Mouse (Mus musculus): Measurements from ENCODE around the gene Pcolce. TPM values are rescaled to one million over a fixed set of nuclear protein-coding genes. Genes with fewer than 3 reads are reported as not detected.

Gene Pcolce
- polyA plus RNA-seq, 1 experiment from 2014 or later: 109 TPM

- H3K4me1 ChIP-seq (replicated peaks): peaks cover 57% of the 10 kb centered on the region
- 26% methylated on average over 23 of the region's 23 CpGs for WGBS
- H3K9me3 ChIP-seq (replicated peaks): no peaks in the 10 kb centered on the region
- peaks cover 15% of the 10 kb centered on the region for H3K27me3 ChIP-seq (replicated peaks)
- H3K9ac ChIP-seq: peak overlapping the region; percentile 64
- peaks cover 43% of the 10 kb centered on the region for H3K36me3 ChIP-seq
- H3K27ac ChIP-seq (ENCODE audit: poor library complexity, severe bottlenecking): no peak overlapping the region
- H3K4me2 ChIP-seq: peak overlapping the region; percentile 62
- no peak for ATAC-seq (ENCODE audit: insufficient number of reproducible peaks, low FRiP score)
- peak overlapping the region; percentile 31 for H3K4me3 ChIP-seq
Observed at GRCm38 (mm10) chr5:137608654-137609190, 4.9 kb downstream of the Pcolce start.

DNA sequence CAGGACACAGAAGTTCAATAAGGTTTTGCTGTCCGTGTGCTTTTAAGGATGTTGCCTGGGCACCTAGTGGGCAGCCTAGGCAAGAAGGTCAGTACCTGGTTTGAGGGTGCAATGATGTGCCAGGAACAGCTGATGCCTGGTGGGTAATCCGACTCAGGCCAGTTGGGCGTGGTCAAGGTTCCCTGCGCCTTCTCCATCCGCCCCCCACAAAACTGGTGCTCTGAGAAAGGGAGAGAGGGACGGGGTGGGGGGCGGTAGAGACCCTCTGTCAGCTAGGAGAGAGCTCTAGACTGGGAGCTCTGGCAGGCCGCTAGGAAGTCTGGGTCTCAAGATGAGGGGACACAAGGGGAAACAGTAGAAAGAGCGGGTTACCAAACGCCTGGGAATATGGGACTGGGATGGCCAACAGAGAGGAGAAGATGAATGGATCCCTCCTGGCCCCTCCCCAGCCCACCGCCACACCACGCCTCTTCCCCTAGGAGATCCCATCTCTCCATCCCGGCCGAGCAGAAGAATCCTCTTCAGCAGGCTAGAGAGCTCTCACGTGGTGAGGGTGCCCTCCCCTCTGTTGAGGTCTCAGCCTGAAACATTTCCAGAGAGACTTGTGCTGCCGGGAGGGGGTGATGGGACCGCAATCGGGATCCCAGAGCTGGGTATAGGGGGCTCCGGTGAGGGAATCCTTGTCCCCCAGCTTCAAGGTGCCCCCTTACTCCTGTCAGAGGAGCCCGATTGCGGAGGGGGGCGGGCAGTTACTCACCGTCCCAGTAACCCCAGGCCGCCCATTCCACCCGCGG lies 5.5 kb downstream of the Pcolce start:
- H3K9ac ChIP-seq: peak overlapping the region; percentile 64
- H3K4me3 ChIP-seq: peak overlapping the region; percentile 31; the same call in 1 of the 2 replicates
- WGBS: 28% methylated on average over 26 of the region's 26 CpGs
- H3K9me3 ChIP-seq (replicated peaks): no peaks in the 10 kb centered on the region
- ATAC-seq (ENCODE audit: insufficient number of reproducible peaks, low FRiP score): no peak
- peak overlapping the region; percentile 62 for H3K4me2 ChIP-seq
- peaks cover 15% of the 10 kb centered on the region for H3K27me3 ChIP-seq (replicated peaks)
- H3K36me3 ChIP-seq: peaks cover 43% of the 10 kb centered on the region
- no peak overlapping the region for H3K27ac ChIP-seq (ENCODE audit: poor library complexity, severe bottlenecking)
- peaks cover 51% of the 10 kb centered on the region for H3K4me1 ChIP-seq (replicated peaks)

DNA sequence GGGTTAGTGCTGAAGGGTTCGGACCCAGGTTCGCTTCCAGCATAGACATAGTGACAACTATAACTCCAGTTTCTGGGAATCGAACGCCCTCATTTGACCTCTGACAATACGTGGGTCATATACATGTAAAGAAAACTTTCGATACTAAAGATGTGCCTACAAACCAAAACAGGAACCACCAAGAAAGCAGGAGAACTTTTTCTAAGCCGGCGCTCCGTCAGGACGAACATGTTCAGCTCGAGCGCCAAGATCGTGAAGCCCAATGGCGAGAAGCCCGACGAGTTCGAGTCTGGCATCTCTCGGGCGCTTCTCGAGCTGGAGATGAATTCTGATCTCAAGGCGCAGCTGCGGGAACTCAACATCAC lies 12.2 kb downstream of the Pcolce start:
- Histone ChIP-seq H3K27ac (ENCODE audit: poor library complexity, severe bottlenecking) (peak overlapping the region; percentile 45), H3K4me2 (peak overlapping the region; percentile 98), H3K4me3 (peak overlapping the region; percentile 83), H3K36me3 (peaks cover 38% of the 10 kb centered on the region), H3K4me1 (replicated peaks) (peaks cover 20% of the 10 kb centered on the region), H3K27me3 (replicated peaks) (no peaks in the 10 kb centered on the region), H3K9ac (peak overlapping the region; percentile 63), H3K9me3 (replicated peaks) (no peaks in the 10 kb centered on the region)
- no peak for ATAC-seq (ENCODE audit: insufficient number of reproducible peaks, low FRiP score)
- WGBS: under 1% methylated on average over 22 of the region's 22 CpGs

- WGBS: under 1% methylated on average over 41 of the region's 41 CpGs
- H3K4me3 ChIP-seq: peak within 1 kb of the TSS; percentile 83
- H3K27me3 ChIP-seq (replicated peaks): no peaks in the 10 kb centered on the region
- no peaks in the 10 kb centered on the region for H3K9me3 ChIP-seq (replicated peaks)
- peak; percentile 95 for ATAC-seq (ENCODE audit: insufficient number of reproducible peaks, low FRiP score)
- peaks cover 32% of the 10 kb centered on the region for H3K36me3 ChIP-seq
- peak within 1 kb of the TSS; percentile 84 for H3K27ac ChIP-seq (ENCODE audit: poor library complexity, severe bottlenecking)
- peaks cover 20% of the 10 kb centered on the region for H3K4me1 ChIP-seq (replicated peaks)
- peak within 1 kb of the TSS; percentile 90 for H3K9ac ChIP-seq
- H3K4me2 ChIP-seq: peak within 1 kb of the TSS; percentile 98
Observed at GRCm38 (mm10) chr5:137600619-137601364, 12.8 kb downstream of the Pcolce start, which contains the start of gene Mospd3. Mospd3 (minus strand) TSS chr5:137601058.

DNA sequence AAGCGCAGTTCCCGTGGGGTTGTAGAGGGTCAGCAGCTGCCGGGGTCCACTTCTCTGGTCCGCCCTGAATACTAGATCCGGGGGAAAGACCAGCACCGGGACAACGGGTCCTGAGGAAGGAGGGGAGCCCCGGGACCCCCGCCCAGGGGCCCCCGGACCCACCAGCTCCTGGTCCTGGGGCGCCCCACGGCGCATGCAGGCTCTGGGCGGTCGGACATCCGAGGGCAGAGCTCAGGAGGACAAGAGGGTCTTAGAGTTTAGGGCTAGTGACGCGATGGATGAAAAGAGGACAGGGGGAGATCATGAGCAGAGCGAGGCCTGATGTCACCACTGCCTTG lies 13.3 kb downstream of the Pcolce start:
- Histone ChIP-seq H3K27me3 (replicated peaks) (no peaks in the 10 kb centered on the region), H3K4me2 (peak overlapping the region; percentile 98), H3K27ac (ENCODE audit: poor library complexity, severe bottlenecking) (peak overlapping the region; percentile 84), H3K36me3 (peaks cover 27% of the 10 kb centered on the region), H3K4me1 (replicated peaks) (peaks cover 20% of the 10 kb centered on the region), H3K9me3 (replicated peaks) (no peaks in the 10 kb centered on the region), H3K9ac (peak overlapping the region; percentile 90), H3K4me3 (peak overlapping the region; percentile 83)
- ATAC-seq (ENCODE audit: insufficient number of reproducible peaks, low FRiP score): peak; percentile 61
- 4% methylated on average over 19 of the region's 19 CpGs for WGBS

- Histone ChIP-seq H3K9me3 (replicated peaks) (no peaks in the 10 kb centered on the region), H3K4me3 (peak overlapping the region; percentile 83), H3K9ac (peak overlapping the region; percentile 90), H3K36me3 (peaks cover 22% of the 10 kb centered on the region), H3K4me1 (replicated peaks) (peaks cover 20% of the 10 kb centered on the region), H3K27me3 (replicated peaks) (no peaks in the 10 kb centered on the region), H3K4me2 (peak overlapping the region; percentile 98), H3K27ac (ENCODE audit: poor library complexity, severe bottlenecking) (no peak overlapping the region)
- 62% methylated on average over 9 of the region's 9 CpGs for WGBS
- ATAC-seq (ENCODE audit: insufficient number of reproducible peaks, low FRiP score): no peak
Observed at GRCm38 (mm10) chr5:137599600-137599999, 14.0 kb downstream of the Pcolce start.

DNA sequence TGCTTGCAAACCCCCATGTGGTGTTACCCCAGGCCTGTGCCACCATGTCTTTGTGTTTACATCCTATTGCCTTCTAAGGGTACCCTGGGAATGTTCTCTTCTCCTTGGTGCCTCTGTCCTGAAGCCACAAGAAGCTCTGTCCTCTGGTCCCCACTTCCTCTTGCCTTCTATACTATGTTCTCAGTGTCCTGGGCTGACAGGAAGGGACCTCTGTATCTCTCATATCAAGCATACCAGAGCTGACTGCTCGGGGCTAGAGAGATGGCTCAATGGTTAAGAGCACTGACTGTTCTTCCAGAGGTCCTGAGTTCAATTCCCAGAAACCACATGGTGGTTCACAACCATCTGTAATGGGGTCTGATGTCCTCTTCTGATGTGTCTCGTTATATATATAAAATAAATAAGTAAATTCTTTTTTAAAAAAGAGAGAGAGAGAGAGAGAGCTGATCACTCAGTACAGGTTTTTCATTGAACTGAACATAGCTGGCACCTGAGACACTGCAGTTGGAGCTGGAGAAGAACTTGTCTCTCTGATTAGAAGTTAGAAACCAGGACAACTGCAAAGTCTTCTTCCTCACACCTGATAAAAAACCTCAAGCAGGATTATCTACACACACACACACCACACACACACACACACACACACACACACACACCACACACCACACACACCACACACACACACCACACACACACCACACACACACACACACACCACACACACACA lies 15.3 kb downstream of the Pcolce start:
- no peaks in the 10 kb centered on the region for H3K9me3 ChIP-seq (replicated peaks)
- ATAC-seq (ENCODE audit: insufficient number of reproducible peaks, low FRiP score): no peak
- 73% methylated on average over 2 of the region's 2 CpGs for WGBS

DNA sequence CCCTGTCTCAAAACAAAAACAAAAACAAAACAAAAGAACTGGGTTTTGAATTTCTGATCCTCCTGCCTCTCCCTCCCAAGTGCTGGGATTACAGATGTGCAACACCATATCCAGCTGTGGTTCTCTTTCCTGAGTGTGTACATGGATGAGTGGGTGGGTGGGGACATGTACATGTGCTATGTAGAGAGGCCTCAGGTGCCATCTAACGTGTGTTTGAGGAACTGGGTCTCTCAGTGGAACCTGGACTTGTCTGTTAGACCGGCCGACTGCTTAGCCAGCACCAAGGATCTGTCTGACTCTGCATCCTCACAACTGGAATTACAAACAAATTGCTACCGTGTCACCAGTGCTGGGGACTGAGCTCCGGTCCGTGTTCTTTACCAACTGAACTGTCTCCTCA lies 16.0 kb downstream of the Pcolce start:
- peaks cover 14% of the 10 kb centered on the region; the same call in 1 of the 2 replicates for H3K36me3 ChIP-seq
- H3K4me1 ChIP-seq (replicated peaks): peaks cover 18% of the 10 kb centered on the region
- H3K9ac ChIP-seq: no peak overlapping the region
- no peaks in the 10 kb centered on the region for H3K27me3 ChIP-seq (replicated peaks)
- ATAC-seq (ENCODE audit: insufficient number of reproducible peaks, low FRiP score): no peak
- no peak overlapping the region for H3K4me3 ChIP-seq
- H3K27ac ChIP-seq (ENCODE audit: poor library complexity, severe bottlenecking): no peak overlapping the region
- WGBS: 92% methylated on average over 6 of the region's 6 CpGs
- no peaks in the 10 kb centered on the region for H3K9me3 ChIP-seq (replicated peaks)
- no peak overlapping the region for H3K4me2 ChIP-seq

More for the DNA sequence above, 15.3 kb downstream of the Pcolce start:
- Histone ChIP-seq H3K9ac (no peak overlapping the region), H3K4me1 (replicated peaks) (peaks cover 20% of the 10 kb centered on the region), H3K27me3 (replicated peaks) (no peaks in the 10 kb centered on the region), H3K4me2 (no peak overlapping the region), H3K27ac (ENCODE audit: poor library complexity, severe bottlenecking) (no peak overlapping the region), H3K4me3 (no peak overlapping the region), H3K36me3 (peaks cover 14% of the 10 kb centered on the region; the same call in 1 of the 2 replicates)

DNA sequence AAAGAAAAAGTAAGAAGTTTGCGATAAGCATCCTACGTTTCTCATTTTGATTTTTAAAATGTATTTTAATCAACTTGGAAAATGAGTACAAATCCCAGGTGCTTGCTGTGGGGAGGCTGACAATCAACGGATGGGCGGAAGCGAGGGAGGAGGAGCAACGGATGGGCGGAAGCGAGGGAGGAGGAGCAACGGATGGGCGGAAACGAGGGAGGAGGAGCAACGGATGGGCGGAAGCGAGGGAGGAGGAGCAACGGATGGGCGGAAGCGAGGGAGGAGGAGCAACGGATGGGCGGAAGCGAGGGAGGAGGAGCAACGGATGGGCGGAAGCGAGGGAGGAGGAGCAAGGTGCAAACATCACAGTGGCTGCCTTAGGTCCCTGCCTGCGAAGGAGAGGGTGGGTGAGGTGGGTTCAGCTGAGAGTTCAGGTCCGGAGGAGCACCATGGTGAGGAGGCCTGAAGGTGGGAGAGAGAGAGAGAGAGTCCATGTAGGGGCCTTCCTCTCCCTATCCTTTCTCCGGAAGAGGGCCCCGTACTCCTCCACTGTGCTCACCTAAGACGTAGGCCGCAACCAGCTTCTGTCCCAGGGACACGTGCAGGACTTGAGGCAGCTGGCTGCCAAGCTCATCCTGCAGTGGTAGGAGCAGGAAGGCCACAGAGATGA lies 16.9 kb downstream of the Pcolce start:
- no peak overlapping the region for H3K27ac ChIP-seq (ENCODE audit: poor library complexity, severe bottlenecking)
- H3K4me2 ChIP-seq: peak overlapping the region; percentile 44
- H3K4me3 ChIP-seq: no peak overlapping the region
- WGBS: 35% methylated on average over 25 of the region's 30 CpGs
- no peaks in the 10 kb centered on the region for H3K9me3 ChIP-seq (replicated peaks)
- ATAC-seq (ENCODE audit: insufficient number of reproducible peaks, low FRiP score): no peak
- H3K9ac ChIP-seq: no peak overlapping the region
- H3K4me1 ChIP-seq (replicated peaks): peaks cover 14% of the 10 kb centered on the region
- H3K36me3 ChIP-seq: peaks cover 14% of the 10 kb centered on the region; the same call in 1 of the 2 replicates
- H3K27me3 ChIP-seq (replicated peaks): no peaks in the 10 kb centered on the region

- no peak overlapping the region for H3K4me3 ChIP-seq
- no peak for ATAC-seq (ENCODE audit: insufficient number of reproducible peaks, low FRiP score)
- WGBS: 78% methylated on average over 7 of the region's 7 CpGs
- no peaks in the 10 kb centered on the region for H3K9me3 ChIP-seq (replicated peaks)
- H3K9ac ChIP-seq: no peak overlapping the region
- no peak overlapping the region for H3K27ac ChIP-seq (ENCODE audit: poor library complexity, severe bottlenecking)
- no peaks in the 10 kb centered on the region for H3K27me3 ChIP-seq (replicated peaks)
- H3K36me3 ChIP-seq: peaks cover 14% of the 10 kb centered on the region; the same call in 1 of the 2 replicates
- H3K4me2 ChIP-seq: no peak overlapping the region
- H3K4me1 ChIP-seq (replicated peaks): peaks cover 14% of the 10 kb centered on the region
Observed at GRCm38 (mm10) chr5:137595921-137596320, 17.7 kb downstream of the Pcolce start.
